Mouse (Mus musculus) intestine, postnatal 0 days (tissue): ENCODE results near the gene Cemip. TPM values are rescaled to one million over a fixed set of nuclear protein-coding genes. Genes with fewer than 3 reads are reported as not detected.

Experiments used
- ATAC-seq: fragments of 200-750 bp; cut with Nextera tagmentation; 2 replicates; pipeline ENCODE4 v1.8.0; 2017; ENCODE audit warnings: mild to moderate bottlenecking, moderate TSS enrichment, moderate library complexity
- H3K27ac ChIP-seq: fragments of 300-500 bp; sonication (generic); 2 replicates; pipeline ENCODE4 v1.5.1; 2014; ENCODE audit warnings: mild to moderate bottlenecking, low read depth, low read length, moderate library complexity
- H3K27me3 ChIP-seq: fragments of 300-500 bp; sonication (generic); replicated peaks from 2 replicates; pipeline ENCODE4 v1.6.1; 2014; ENCODE audit warnings: low read length, mixed read lengths; ENCODE audit not compliant: control insufficient read depth, insufficient read depth
- H3K36me3 ChIP-seq: fragments of 300-500 bp; sonication (generic); 2 replicates; pipeline ENCODE4 v1.6.1; 2014; ENCODE audit warnings: mild to moderate bottlenecking, moderate library complexity; ENCODE audit not compliant: control insufficient read depth, insufficient read depth
- H3K4me1 ChIP-seq: fragments of 300-500 bp; sonication (generic); replicated peaks from 2 replicates; pipeline ENCODE4 v1.6.1; 2014; ENCODE audit warnings: antibody characterized with exemption, low read length, mixed read lengths; ENCODE audit not compliant: control insufficient read depth, insufficient read depth
- H3K4me2 ChIP-seq: fragments of 300-500 bp; sonication (generic); replicated peaks from 2 replicates; pipeline ENCODE4 v1.6.1; 2014; ENCODE audit warnings: low read depth, mild to moderate bottlenecking, moderate library complexity
- H3K4me3 ChIP-seq: fragments of 300-500 bp; sonication (generic); 2 replicates; pipeline ENCODE4 v1.5.1; 2014; ENCODE audit warnings: low read depth, low read length
- H3K9ac ChIP-seq: fragments of 300-500 bp; sonication (generic); 2 replicates; pipeline ENCODE4 v1.6.1; 2014; ENCODE audit warnings: mild to moderate bottlenecking, low read depth, low read length
- H3K9me3 ChIP-seq: fragments of 300-500 bp; sonication (generic); 2 replicates; pipeline ENCODE4 v1.6.1; 2016; ENCODE audit warnings: mixed run types; ENCODE audit not compliant: control insufficient read depth
- CTCF ChIP-seq: sonication (generic); IDR thresholded peaks from 2 replicates; pipeline ENCODE4 v1.5.1; 2016; ENCODE audit warnings: low read depth, mild to moderate bottlenecking, control low read depth, antibody characterized with exemption, moderate library complexity
- WGBS: fragments of 180-500 bp; shearing (Covaris S2); extraction: QIAGEN DNeasy Blood & Tissue Kit; methylation state at CpG from one replicate; pipeline ENCODE4 v1.1.7; 2014; 5-methylcytosine and 5-hydroxymethylcytosine counted together
- polyA plus RNA-seq: library from polyadenylated mRNA; unstranded; fragments of >200 nt; fragmentation: Nextera tagmentation; extraction: Ambion mirVana; gene quantifications from 2 replicates; pipeline ENCODE4 v1.2.1, GENCODE M21; 2015

The Cemip gene
- polyA plus RNA-seq, 1 experiment from 2014 or later: 0.53 TPM

DNA sequence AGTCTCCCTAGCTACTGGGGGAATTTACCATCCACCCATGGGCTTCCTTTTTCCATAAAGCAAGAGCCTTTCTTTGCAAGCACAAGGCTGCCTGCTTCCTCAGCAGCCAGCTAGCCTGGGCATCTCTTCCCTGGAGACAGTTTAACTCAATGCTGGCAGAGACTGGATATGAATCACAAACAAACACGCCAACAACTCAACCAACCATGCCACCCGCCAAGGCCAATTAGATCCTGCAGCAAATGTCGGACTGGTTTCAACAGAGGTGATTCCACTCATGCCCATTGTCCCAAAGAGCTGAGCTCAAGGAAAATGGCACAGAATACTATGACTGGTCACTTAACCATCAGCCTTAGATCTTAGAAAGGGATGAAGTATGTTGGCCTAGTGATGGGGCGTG, 97.0 kb downstream of the Cemip start:
- H3K9me3 ChIP-seq: no peaks in the 10 kb centered on the region
- WGBS: 92% methylated on average over 4 of the region's 4 CpGs
- no peaks in the 10 kb centered on the region for H3K4me1 ChIP-seq
- H3K4me3 ChIP-seq: no peak overlapping the region
- ATAC-seq: no peak
- H3K4me2 ChIP-seq: no peak overlapping the region
- H3K27me3 ChIP-seq: no peaks in the 10 kb centered on the region
- no peak overlapping the region for H3K27ac ChIP-seq
- H3K9ac ChIP-seq: no peak overlapping the region
- TF ChIP-seq CTCF: no peak
- H3K36me3 ChIP-seq: no peaks in the 10 kb centered on the region

DNA sequence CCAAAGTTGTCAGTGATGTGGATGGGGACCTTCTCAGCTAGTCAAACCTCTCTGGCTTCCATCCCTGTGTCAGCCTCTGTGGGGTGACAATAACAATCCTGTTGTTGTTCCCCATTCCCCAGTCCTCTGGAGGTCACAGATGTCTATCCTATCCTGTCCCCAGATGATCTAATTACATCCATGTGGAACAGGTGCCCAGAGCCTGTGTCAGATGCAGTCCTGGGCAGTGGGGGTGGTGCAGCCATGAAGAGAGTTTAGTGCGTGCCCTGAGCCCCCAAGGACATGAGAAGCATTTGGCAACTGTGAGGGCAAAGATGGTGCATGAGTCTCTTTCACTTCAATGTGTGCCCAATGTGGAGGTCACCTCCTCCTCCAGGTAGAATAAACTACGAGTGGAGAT, 100.6 kb downstream of the Cemip start:
- no peak overlapping the region for H3K27ac ChIP-seq
- no peak for TF ChIP-seq CTCF
- no peak overlapping the region for H3K9ac ChIP-seq
- no peaks in the 10 kb centered on the region for H3K9me3 ChIP-seq
- H3K27me3 ChIP-seq: no peaks in the 10 kb centered on the region
- WGBS: 84% methylated on average over 2 of the region's 2 CpGs
- no peak for ATAC-seq
- no peaks in the 10 kb centered on the region for H3K4me1 ChIP-seq
- H3K4me2 ChIP-seq: no peak overlapping the region
- no peaks in the 10 kb centered on the region for H3K36me3 ChIP-seq
- H3K4me3 ChIP-seq: no peak overlapping the region

DNA sequence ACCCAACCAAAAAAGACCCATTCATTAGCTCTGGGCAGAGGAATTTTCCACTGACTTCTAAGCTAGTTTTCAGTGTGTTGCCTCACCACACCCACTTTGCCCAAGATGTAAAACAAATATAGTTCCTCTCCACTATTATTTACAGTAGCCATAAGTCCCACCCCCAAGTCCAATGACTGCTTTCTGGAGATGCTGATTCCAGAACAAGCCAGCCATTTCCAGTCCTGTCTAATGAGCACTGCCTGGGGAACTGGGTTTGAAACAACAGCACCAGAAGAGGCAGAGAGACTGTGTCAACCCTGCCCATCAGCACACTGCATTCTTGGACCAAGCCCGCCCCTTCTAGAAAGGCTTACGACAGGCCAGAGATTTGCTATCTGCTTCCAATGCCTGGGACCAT, 103.7 kb downstream of the Cemip start:
- Histone ChIP-seq H3K4me3 (no peak overlapping the region), H3K9me3 (no peaks in the 10 kb centered on the region), H3K27me3 (no peaks in the 10 kb centered on the region), H3K27ac (no peak overlapping the region), H3K4me2 (no peak overlapping the region), H3K36me3 (no peaks in the 10 kb centered on the region), H3K4me1 (no peaks in the 10 kb centered on the region), H3K9ac (no peak overlapping the region)
- 61% methylated on average over 2 of the region's 2 CpGs for WGBS
- ATAC-seq: no peak
- TF ChIP-seq CTCF: no peak

DNA sequence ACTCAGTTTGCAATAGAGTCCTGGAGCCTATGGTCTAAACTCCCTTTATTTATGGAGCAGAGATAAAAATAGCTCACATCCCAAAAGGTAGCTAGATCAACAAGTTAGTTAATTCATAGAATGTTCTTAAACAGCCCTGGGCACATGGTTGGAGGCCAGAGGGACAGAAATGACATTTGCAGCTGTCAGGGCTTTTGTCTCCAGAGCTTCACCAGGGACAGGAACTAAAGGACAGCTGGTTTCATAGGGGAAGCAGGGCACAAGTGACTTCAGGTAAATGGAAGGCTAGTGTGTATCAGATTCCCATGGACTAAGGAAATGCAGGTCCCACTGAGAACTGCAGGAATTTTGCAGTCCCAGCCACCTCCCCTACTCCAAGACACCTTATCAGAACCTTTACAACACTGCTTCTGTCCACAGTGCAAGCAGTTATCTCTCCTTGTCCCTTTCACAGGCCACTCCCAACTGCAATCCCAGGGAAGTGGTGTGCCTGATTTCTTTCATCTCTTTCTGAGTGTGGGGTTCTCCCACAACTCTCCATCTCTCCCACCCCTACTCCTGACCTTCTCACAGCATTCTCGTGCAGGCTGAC, 107.3 kb downstream of the Cemip start:
- no peak overlapping the region for H3K27ac ChIP-seq
- H3K36me3 ChIP-seq: no peaks in the 10 kb centered on the region
- no peaks in the 10 kb centered on the region for H3K9me3 ChIP-seq
- TF ChIP-seq CTCF: no peak
- H3K4me2 ChIP-seq: no peak overlapping the region
- no peak overlapping the region for H3K9ac ChIP-seq
- WGBS: 14% methylated on average over 1 of the region's 1 CpGs
- H3K4me1 ChIP-seq: no peaks in the 10 kb centered on the region
- peak; percentile 56; the same call in 1 of the 2 replicates for ATAC-seq
- no peaks in the 10 kb centered on the region for H3K27me3 ChIP-seq
- no peak overlapping the region for H3K4me3 ChIP-seq

DNA sequence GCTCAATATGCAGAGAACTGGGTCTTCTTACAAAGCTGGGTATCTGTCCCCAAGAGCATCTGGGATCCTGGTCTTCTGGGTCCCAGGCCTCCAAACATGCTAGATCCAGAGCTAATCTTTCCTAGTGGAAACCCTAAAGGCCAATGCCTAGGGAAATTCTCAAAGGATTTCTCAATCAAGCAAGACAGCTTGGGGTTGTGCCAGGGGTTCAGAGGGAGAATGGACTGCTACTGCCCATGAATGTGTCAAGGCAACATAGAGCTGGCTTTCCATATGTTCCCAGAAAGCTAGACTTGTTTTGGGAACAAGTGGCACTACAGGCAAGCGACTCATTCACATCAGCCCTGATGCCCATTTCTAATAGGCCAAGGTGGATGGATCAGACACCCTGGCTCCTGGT, 107.9 kb downstream of the Cemip start:
- 100% methylated on average over 1 of the region's 1 CpGs for WGBS
- no peaks in the 10 kb centered on the region for H3K9me3 ChIP-seq
- H3K4me3 ChIP-seq: no peak overlapping the region
- no peaks in the 10 kb centered on the region for H3K36me3 ChIP-seq
- no peak overlapping the region for H3K4me2 ChIP-seq
- H3K27ac ChIP-seq: no peak overlapping the region
- no peaks in the 10 kb centered on the region for H3K4me1 ChIP-seq
- no peak overlapping the region for H3K9ac ChIP-seq
- ATAC-seq: no peak
- no peaks in the 10 kb centered on the region for H3K27me3 ChIP-seq
- TF ChIP-seq CTCF: no peak

DNA sequence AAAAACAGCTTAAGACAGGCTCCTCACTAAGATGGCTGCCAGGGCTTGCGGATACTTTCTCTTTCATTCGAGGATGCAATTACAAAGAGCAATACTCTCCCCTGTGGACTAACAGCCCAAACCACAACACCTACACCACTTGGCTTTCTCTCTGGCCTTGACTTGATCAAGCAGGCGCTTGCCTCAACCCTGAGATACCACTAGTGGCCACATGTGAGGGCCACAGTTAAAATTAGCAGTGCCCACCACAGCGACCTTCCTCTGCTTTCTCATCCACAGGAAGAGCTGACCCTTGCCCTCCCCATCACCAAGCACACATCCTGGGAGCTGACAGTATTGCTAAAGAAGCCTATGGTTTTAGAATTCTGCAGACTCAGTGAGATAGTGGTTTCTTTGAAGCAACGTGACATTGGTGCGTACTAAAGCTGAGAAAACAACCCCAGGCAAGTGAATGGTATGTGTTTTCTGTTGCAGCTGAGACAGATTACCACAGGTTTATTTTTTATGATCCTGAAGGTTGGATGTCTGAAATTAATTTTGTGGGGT, 109.8 kb downstream of the Cemip start:
- no peak for TF ChIP-seq CTCF
- Histone ChIP-seq H3K27me3 (no peaks in the 10 kb centered on the region), H3K9ac (no peak overlapping the region), H3K27ac (no peak overlapping the region), H3K36me3 (no peaks in the 10 kb centered on the region), H3K4me1 (no peaks in the 10 kb centered on the region), H3K4me2 (no peak overlapping the region), H3K4me3 (no peak overlapping the region), H3K9me3 (no peaks in the 10 kb centered on the region)
- no peak for ATAC-seq
- WGBS: 85% methylated on average over 6 of the region's 6 CpGs
